Mouse (Mus musculus): ENCODE measurements around the gene Arl15. TPM values are rescaled to one million over a fixed set of nuclear protein-coding genes. Genes with fewer than 3 reads are reported as not detected.

The Arl15 gene
- polyA plus RNA-seq, 1 experiment from 2014 or later = 10.8 TPM

DNA sequence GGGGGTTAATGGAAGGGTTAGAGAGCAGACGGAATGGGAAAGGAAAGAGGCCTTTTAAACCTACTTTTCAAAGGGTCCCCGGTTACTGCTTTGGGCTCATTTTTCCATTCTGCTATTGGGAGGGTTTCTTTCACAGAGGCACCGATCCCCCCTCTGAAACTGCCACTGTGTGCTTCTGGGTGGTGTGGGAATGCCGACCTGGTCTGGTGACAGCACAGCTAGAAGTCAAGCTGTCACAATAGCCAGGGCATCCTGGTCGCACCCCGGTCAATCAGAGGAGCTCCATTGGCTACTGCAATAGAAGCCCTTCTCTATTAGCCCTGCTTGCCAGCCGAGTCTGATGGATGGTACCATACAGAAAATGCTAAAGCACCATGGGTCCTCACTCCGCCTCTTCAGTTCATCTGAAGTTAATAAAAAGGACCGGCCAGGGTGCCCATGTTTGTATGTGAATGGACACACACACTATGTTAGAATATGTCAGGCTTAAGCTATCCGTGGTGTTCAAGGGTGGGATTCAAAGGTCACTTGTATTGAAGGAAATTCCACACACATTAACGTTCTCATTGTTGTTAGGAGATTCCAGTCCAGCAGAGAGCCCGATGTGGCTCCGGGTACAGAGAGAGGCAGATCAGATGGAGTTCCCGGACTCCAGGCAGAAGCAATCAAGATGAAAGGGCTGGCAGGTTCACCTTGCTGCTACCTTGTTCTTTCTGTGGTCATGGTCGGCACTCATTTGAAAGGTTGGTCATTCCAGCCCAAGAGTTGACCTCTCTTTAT is 258.3 kb downstream of the Arl15 start:
- 60% methylated on average over 15 of the region's 15 CpGs for WGBS
- H3K36me3 ChIP-seq (ENCODE audit: insufficient read depth, low read length) = no peaks in the 10 kb centered on the region
- no peaks in the 10 kb centered on the region for H3K9me3 ChIP-seq (replicated peaks; ENCODE audit: low read length)
- ATAC-seq (replicated peaks; ENCODE audit: low FRiP score, low read depth) (no peak), DNase-seq (ENCODE audit: low spot score) (no peak)
- H3K9ac ChIP-seq (ENCODE audit: low read depth, low read length) = no peak overlapping the region
- H3K4me2 ChIP-seq (ENCODE audit: low read length) = no peak overlapping the region
- no peaks in the 10 kb centered on the region for H3K27me3 ChIP-seq (ENCODE audit: insufficient read depth, low read length)
- H3K4me3 ChIP-seq (replicated peaks; ENCODE audit: low read depth, low read length) = no peak overlapping the region
- no peak for TF ChIP-seq CTCF (IDR thresholded peaks at IDR 0.05; ENCODE audit: low read depth)
- no peak overlapping the region for H3K27ac ChIP-seq
- no peaks in the 10 kb centered on the region for H3K4me1 ChIP-seq (replicated peaks; ENCODE audit: insufficient read depth, low read length)

DNA sequence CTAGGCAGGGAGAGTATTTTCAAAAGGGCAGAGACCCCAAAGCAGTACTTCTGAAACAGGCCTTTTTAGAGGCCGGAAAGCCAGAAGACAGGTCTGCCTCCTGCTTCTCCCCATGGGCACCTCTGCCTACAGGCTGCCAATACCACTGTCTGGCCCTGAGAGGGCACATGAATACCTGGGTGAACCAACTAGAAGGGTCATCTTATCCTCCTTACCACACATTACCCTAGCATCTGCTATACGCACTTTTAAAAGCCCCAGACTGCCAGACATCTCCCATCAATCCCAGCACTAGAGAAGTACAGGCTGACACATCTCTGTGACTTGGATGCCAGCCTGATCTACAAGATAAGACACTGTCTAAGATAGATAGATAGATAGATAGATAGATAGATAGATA is 259.0 kb downstream of the Arl15 start:
- Histone ChIP-seq H3K4me3 (replicated peaks; ENCODE audit: low read depth, low read length) (no peak overlapping the region), H3K4me1 (replicated peaks; ENCODE audit: insufficient read depth, low read length) (no peaks in the 10 kb centered on the region), H3K9me3 (replicated peaks; ENCODE audit: low read length) (no peaks in the 10 kb centered on the region), H3K27ac (no peak overlapping the region), H3K36me3 (ENCODE audit: insufficient read depth, low read length) (no peaks in the 10 kb centered on the region), H3K9ac (ENCODE audit: low read depth, low read length) (no peak overlapping the region), H3K27me3 (ENCODE audit: insufficient read depth, low read length) (no peaks in the 10 kb centered on the region), H3K4me2 (ENCODE audit: low read length) (no peak overlapping the region)
- WGBS = 100% methylated on average over 2 of the region's 2 CpGs
- ATAC-seq (replicated peaks; ENCODE audit: low FRiP score, low read depth) = no peak
- no peak for DNase-seq (ENCODE audit: low spot score)
- no peak for TF ChIP-seq CTCF (IDR thresholded peaks at IDR 0.05; ENCODE audit: low read depth)

DNA sequence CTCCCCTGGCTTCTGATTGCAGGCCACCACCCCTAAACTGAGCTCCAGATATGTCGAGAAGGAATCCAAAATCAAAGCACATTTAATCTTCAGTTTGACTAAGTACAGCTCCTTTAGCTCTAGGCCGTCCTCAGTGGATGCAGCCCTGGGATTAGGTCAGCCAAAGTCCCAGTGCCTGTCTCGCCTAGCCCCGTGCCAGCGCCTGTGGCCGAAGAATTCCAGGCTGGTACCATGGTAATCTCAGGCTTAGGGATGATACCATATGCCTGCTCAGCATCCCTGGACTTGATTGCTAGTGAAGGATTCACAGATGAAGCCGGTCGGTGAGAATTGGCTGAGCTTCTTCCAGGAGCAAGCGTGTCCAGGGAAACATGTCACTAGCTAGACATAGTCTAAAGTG is 261.4 kb downstream of the Arl15 start:
- DNase-seq (ENCODE audit: low spot score) (no peak), ATAC-seq (replicated peaks; ENCODE audit: low FRiP score, low read depth) (no peak)
- no peaks in the 10 kb centered on the region for H3K36me3 ChIP-seq (ENCODE audit: insufficient read depth, low read length)
- TF ChIP-seq CTCF (IDR thresholded peaks at IDR 0.05; ENCODE audit: low read depth) = no peak
- WGBS = 90% methylated on average over 9 of the region's 9 CpGs
- H3K9me3 ChIP-seq (replicated peaks; ENCODE audit: low read length) = no peaks in the 10 kb centered on the region
- H3K27ac ChIP-seq = no peak overlapping the region
- no peaks in the 10 kb centered on the region for H3K4me1 ChIP-seq (replicated peaks; ENCODE audit: insufficient read depth, low read length)
- H3K27me3 ChIP-seq (ENCODE audit: insufficient read depth, low read length) = no peaks in the 10 kb centered on the region
- no peak overlapping the region for H3K4me3 ChIP-seq (replicated peaks; ENCODE audit: low read depth, low read length)
- no peak overlapping the region for H3K9ac ChIP-seq (ENCODE audit: low read depth, low read length)
- H3K4me2 ChIP-seq (ENCODE audit: low read length) = no peak overlapping the region

DNA sequence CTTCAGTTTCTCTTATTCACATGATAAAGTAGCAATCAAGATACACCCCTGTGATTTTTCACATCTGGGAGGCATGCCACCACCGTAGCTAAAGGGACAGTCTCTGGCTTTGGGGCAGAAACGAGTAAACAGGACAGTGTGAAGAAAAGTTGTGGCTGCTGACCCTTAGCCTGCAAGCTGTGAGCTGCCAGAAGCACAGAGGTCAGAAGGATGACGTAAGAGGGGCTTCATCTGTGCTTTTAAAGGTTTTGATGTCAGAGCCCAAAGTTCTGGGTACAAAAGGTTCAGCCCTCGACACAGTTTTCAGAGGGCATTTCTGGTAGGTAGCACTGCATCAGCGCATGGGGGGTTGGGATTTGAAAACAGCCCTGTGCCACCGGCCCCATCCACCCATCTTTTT is 266.0 kb downstream of the Arl15 start:
- Histone ChIP-seq H3K27me3 (ENCODE audit: insufficient read depth, low read length) (no peaks in the 10 kb centered on the region), H3K36me3 (ENCODE audit: insufficient read depth, low read length) (no peaks in the 10 kb centered on the region), H3K9me3 (replicated peaks; ENCODE audit: low read length) (no peaks in the 10 kb centered on the region), H3K9ac (ENCODE audit: low read depth, low read length) (no peak overlapping the region), H3K4me1 (replicated peaks; ENCODE audit: insufficient read depth, low read length) (no peaks in the 10 kb centered on the region), H3K4me2 (ENCODE audit: low read length) (no peak overlapping the region), H3K27ac (no peak overlapping the region), H3K4me3 (replicated peaks; ENCODE audit: low read depth, low read length) (no peak overlapping the region)
- ATAC-seq (replicated peaks; ENCODE audit: low FRiP score, low read depth) = no peak
- TF ChIP-seq CTCF (IDR thresholded peaks at IDR 0.05; ENCODE audit: low read depth) = no peak
- WGBS = 59% methylated on average over 6 of the region's 6 CpGs
- DNase-seq (ENCODE audit: low spot score) = no peak

DNA sequence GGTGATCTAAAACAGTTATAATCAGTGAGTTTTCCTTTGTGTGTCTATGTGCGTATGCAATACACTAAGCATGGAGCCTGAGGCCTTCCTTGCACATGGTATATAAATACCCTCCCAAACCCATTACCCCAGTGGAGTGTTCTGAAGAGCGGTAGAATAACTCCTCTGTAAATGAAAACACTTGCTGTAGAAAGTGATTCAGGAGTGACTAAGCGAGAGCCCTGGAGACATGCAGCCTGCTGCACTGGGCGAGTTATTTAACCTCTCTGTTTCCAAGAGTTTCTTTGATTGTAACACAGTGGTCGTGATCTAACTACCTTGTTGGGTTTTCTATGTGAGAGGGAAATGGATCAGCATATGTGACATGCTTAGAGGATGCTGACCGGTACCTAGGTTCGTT is 266.9 kb downstream of the Arl15 start:
- 92% methylated on average over 7 of the region's 7 CpGs for WGBS
- ATAC-seq (replicated peaks; ENCODE audit: low FRiP score, low read depth) = no peak
- no peak overlapping the region for H3K9ac ChIP-seq (ENCODE audit: low read depth, low read length)

DNA sequence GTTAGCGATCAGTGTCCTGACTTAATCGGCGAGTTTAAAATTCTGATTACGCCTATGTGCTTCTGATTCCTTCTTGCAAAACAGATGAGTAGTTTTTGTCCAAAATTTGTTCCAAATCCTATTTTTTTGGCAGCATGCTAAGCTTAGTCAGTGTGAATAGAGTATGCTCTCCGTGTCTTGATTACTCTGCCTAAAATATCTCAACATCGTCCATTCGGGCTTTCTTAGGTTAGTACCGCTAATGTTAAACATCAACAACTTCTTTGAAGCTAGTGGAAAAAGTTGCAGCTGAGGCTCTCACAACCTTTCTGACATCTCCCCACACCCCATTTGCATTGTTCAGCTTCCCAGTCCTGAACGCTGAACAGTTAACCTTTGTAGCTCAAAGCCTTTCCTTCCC is 269.8 kb downstream of the Arl15 start:
- no peak overlapping the region for H3K27ac ChIP-seq
- WGBS = 87% methylated on average over 9 of the region's 9 CpGs
- DNase-seq (ENCODE audit: low spot score) (no peak), ATAC-seq (replicated peaks; ENCODE audit: low FRiP score, low read depth) (no peak)
- no peak overlapping the region for H3K4me3 ChIP-seq (replicated peaks; ENCODE audit: low read depth, low read length)
- no peaks in the 10 kb centered on the region for H3K9me3 ChIP-seq (replicated peaks; ENCODE audit: low read length)
- H3K27me3 ChIP-seq (ENCODE audit: insufficient read depth, low read length) = no peaks in the 10 kb centered on the region
- no peak overlapping the region for H3K9ac ChIP-seq (ENCODE audit: low read depth, low read length)
- H3K36me3 ChIP-seq (ENCODE audit: insufficient read depth, low read length) = no peaks in the 10 kb centered on the region
- H3K4me1 ChIP-seq (replicated peaks; ENCODE audit: insufficient read depth, low read length) = no peaks in the 10 kb centered on the region
- TF ChIP-seq CTCF (IDR thresholded peaks at IDR 0.05; ENCODE audit: low read depth) = no peak
- no peak overlapping the region for H3K4me2 ChIP-seq (ENCODE audit: low read length)

More for the DNA sequence above, 266.9 kb downstream of the Arl15 start:
- H3K27ac ChIP-seq = no peak overlapping the region
- no peak for TF ChIP-seq CTCF (IDR thresholded peaks at IDR 0.05; ENCODE audit: low read depth)
- no peak overlapping the region for H3K4me2 ChIP-seq (ENCODE audit: low read length)
- H3K36me3 ChIP-seq (ENCODE audit: insufficient read depth, low read length) = no peaks in the 10 kb centered on the region
- no peaks in the 10 kb centered on the region for H3K27me3 ChIP-seq (ENCODE audit: insufficient read depth, low read length)
- no peaks in the 10 kb centered on the region for H3K9me3 ChIP-seq (replicated peaks; ENCODE audit: low read length)
- H3K4me1 ChIP-seq (replicated peaks; ENCODE audit: insufficient read depth, low read length) = no peaks in the 10 kb centered on the region
- no peak for DNase-seq (ENCODE audit: low spot score)
- no peak overlapping the region for H3K4me3 ChIP-seq (replicated peaks; ENCODE audit: low read depth, low read length)

DNA sequence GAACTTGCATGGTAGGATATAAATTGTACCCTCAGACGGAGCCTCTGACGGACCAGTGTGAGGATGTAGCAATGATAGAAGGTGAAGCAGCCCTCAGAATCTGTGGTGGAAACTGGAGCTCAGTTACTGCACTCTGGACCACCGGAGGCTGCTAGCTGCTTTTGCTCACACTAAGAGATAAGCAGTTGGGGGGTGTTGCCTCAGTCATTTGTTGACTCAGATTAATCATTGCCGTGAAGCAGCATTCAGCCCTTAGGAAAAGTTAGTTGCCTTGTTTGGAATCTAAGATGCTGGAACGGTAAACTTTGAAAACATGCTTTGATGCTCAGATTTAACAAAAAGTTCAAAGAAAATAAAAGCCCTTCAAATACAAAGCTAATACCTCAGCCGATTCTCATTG is 270.7 kb downstream of the Arl15 start:
- Histone ChIP-seq H3K4me1 (replicated peaks; ENCODE audit: insufficient read depth, low read length) (no peaks in the 10 kb centered on the region), H3K27ac (no peak overlapping the region), H3K36me3 (ENCODE audit: insufficient read depth, low read length) (no peaks in the 10 kb centered on the region), H3K9ac (ENCODE audit: low read depth, low read length) (no peak overlapping the region), H3K4me2 (ENCODE audit: low read length) (no peak overlapping the region), H3K27me3 (ENCODE audit: insufficient read depth, low read length) (no peaks in the 10 kb centered on the region), H3K4me3 (replicated peaks; ENCODE audit: low read depth, low read length) (no peak overlapping the region), H3K9me3 (replicated peaks; ENCODE audit: low read length) (no peaks in the 10 kb centered on the region)
- no peak for DNase-seq (ENCODE audit: low spot score)
- TF ChIP-seq CTCF (IDR thresholded peaks at IDR 0.05; ENCODE audit: low read depth) = no peak
- 58% methylated on average over 6 of the region's 6 CpGs for WGBS
- ATAC-seq (replicated peaks; ENCODE audit: low FRiP score, low read depth) = no peak

All from kidney, postnatal 0 days (tissue).